Mouse (Mus musculus): ENCODE data around the gene 1700008O03Rik.

GRCm38 (mm10) chr7:44392341-44392740 lies 6.7 kb upstream of the 1700008O03Rik start:
- TF ChIP-seq CTCF (IDR thresholded peaks at IDR 0.05; ENCODE audit: control insufficient read depth, insufficient read depth, insufficient replicate concordance, low read depth, low read length): no peak
- TF ChIP-seq POLR2A (IDR thresholded peaks at IDR 0.05; ENCODE audit: control insufficient read depth, low read depth, low read length): no peak
